Mouse (Mus musculus) CD4-positive naive resting alpha-beta T cell, adult 76 days (primary cell): ENCODE data around the gene Milr1. TPM values are rescaled to one million over a fixed set of nuclear protein-coding genes. Genes with fewer than 3 reads are reported as not detected.

Experiments used
- total RNA-seq: library from RNA; stranded (reverse); gene quantifications from one replicate; pipeline ENCODE4 v1.2.4, GENCODE M21; 2023

Milr1 gene
- total RNA-seq: 8.6 TPM

GRCm38 (mm10) chr11:106751039-106752018 lies at the start of gene Milr1:
Gene Milr1 (plus strand): TSS chr11:106751226.

GRCm38 (mm10) chr11:106750121-106750751 lies 790 bp upstream of the Milr1 start, which contains the start of gene Pecam1:
Gene Pecam1 (minus strand): TSS chr11:106750628.

GRCm38 (mm10) chr11:106779388-106780088 lies 28.5 kb downstream of the Milr1 start, which contains the start of gene Polg2:
Gene Polg2 (minus strand): TSS chr11:106779537.

GRCm38 (mm10) chr11:106788775-106789459 lies 37.9 kb downstream of the Milr1 start, which contains the start of the genes Ddx5 and Cep95:
Gene Ddx5 (minus strand): TSS chr11:106789185.
Gene Cep95 (plus strand): TSS chr11:106789252.

Other genes starting within 250 kb of the Milr1 start
- gene Tex2, start 137.8 kb upstream of the Milr1 start, total RNA-seq: 44.3 TPM
- gene Pecam1, start 598 bp upstream of the Milr1 start, total RNA-seq: 217 TPM
- 78.0 TPM for gene Polg2, start 28.3 kb downstream of the Milr1 start, total RNA-seq
- gene Ddx5, start 38.0 kb downstream of the Milr1 start, total RNA-seq: 2,875 TPM
- gene Cep95, start 38.0 kb downstream of the Milr1 start, total RNA-seq: 29.2 TPM
- 68.3 TPM for gene Smurf2, start 169.5 kb downstream of the Milr1 start, total RNA-seq
- 15.0 TPM for gene Kpna2, start 248.3 kb downstream of the Milr1 start, total RNA-seq